Mouse (Mus musculus): ENCODE data around the gene Gabrb1.

Gabrb1 gene

GRCm38 (mm10) chr5:71657482-71658114 lies at the start of gene Gabrb1:
TSS of gene Gabrb1 (plus strand) at chr5:71658113.
- no peak for DNase-seq

DNA sequence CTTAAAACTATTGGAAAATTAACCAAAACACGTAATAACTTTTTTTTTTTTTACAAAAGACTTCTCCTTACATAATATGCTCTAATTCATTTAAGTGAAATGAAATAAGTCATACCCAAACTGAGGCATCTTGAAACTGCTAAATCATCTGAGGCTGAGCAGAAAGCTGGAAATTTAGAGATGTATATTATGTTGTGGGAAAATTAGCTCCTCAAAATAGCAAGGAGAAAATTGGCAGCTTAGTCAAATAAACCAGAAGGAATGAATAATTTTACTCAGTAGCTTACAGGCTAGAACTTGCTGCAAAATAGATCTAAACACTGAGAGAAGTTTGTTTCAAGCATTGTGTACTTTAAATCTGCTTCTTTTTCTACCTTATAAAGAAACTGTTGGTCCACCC lies 49.2 kb upstream of the Gabrb1 start:
- DNase-seq, result no peak

DNA sequence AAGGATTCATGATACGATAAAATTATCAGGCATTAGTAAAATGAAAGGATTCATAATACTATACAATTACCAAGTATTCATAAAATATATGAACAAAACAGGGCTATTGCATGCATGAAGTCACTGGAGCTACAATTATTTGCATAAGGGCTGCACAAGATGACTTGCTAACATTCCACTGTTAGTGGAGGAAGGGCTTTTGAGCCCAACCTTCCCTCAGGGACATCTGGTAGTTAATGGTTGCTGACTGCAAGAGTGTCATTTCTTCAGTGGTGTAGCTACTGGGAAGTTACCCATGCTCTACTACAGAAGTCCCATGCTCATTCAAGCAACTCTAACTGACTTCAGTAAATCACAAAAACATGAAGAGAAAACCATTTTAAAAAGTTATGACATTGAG lies 43.6 kb upstream of the Gabrb1 start:
- no peak for DNase-seq

- no peak for DNase-seq
Measured at GRCm38 (mm10) chr5:71616734-71617133, 41.2 kb upstream of the Gabrb1 start.

DNA sequence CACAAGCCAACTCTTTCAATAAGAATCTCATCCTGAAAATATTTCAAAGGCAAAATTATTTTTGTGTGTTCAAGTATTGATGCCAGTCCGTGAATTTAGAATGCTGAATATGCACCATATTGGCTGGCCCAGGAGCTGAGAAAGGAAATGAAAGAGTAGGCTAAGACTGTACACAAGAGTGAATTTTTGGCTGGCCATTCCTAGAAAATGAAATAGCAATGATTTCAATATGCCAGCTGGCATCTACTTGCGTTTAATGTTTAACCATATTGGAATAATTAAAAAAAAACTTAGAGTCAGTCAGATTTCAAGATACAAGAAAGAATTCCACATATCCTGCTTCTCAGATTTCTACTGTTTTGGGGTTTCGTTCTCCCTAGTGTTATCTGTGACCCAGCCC lies 30.1 kb upstream of the Gabrb1 start:
- DNase-seq, result no peak

DNA sequence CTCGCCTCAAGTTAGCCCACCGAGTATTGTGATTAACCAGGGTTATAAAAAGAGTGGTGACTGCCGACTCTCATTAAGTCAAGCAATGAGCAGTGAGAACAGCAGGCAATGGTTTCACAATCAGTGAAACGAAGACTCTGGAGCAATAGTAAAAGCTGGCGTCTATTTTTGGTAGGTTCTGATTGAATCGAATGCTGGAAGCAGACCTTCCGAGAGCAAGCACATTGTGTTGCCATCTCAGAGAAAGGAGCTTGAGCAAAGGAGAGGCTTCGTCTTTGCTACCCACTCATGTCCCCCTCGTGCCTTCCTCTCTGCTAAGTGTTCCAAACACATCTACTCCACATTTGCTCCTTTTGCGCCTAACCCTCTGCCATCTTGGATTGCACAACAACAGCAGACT lies 18.1 kb upstream of the Gabrb1 start:
- DNase-seq, result no peak

DNA sequence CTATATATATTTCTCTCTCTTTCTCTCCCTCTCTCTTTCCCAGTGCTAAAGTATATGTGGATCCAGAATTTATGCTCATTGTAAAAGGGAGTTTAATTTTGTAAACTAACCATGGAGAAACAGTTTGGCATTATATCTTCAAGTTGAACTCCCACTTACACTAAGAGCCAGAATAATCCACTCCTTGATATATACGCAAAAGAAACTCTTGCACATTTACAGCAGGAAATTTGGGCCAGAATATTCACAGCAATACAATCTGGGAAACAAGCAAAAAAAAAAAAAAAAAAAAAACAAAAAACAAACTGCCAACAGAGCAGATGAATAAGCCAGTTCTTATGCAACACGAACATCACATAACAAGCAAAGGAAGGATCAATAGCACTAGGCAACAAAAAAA lies 9.8 kb upstream of the Gabrb1 start:
- DNase-seq, result no peak

GRCm38 (mm10) chr5:71654056-71654455 lies 3.9 kb upstream of the Gabrb1 start:
- DNase-seq, result no peak

DNA sequence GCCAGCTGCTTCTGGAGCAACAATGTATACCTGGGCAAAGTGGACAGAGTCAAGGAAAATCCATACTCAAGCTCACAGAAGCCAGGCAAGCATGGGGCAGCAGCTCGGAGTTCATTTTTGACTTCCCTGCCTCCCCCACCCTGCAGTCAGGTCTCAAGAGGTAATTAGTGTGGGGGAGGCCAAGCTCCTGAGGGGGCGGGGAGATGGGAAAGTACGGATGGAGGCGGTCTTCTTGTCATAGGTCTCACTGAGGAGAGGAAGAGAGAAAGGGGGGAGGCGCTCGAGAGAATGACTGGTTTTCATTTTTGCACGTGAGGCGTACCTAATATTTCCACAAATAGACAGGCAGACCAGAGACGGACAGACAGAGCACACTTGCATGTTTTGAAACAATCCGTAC lies 1.1 kb upstream of the Gabrb1 start:
- no peak for DNase-seq

- peak in 1 of 2 experiments; percentile 8 for DNase-seq
Measured at GRCm38 (mm10) chr5:71658115-71658497, 193 bp downstream of the Gabrb1 start, which contains the start of gene Gabra4. TSS of gene Gabra4 (minus strand) at chr5:71658308.

- no peak for DNase-seq
Measured at GRCm38 (mm10) chr5:71665593-71665992, 7.7 kb downstream of the Gabrb1 start.

- DNase-seq, result peak in 1 of 2 experiments; percentile 1
Measured at GRCm38 (mm10) chr5:71699696-71700467, 42.0 kb downstream of the Gabrb1 start.

DNA sequence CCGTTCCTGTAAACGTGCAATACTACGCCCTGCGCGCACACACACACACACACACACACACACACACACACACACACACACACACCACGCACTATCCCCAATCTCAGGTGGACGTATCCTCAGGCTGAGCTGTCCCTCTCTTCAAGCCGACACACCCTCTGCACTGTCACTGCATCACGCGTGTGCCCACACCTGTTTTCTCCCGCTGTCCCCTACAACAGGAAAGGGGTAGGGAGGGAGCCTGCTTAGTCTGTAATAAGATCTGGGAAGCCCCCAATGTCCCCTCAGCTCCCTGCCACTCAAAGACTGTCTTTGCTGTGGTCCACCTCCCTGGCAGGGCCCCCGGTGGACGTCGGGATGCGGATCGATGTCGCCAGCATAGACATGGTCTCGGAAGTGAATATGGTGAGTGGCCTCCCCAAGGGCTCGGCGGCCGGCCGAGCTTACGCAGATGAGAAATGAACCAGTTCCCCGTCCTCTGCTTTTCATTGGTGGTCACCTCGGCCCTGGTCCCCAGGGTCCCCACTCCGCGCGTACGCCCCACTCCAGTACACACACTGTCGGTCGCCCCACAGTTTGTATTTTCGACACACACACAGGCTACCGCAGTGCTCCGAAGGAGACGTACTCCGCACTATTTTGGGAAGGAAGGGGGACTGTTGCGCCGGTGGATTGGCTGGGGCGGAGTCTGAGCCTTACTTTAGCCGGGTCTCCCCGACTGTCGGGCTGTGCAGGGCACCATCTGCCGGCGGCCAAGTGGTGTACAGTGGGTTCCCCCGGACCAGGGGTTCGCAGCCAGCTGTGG lies 42.8 kb downstream of the Gabrb1 start:
- DNase-seq, result peak; percentile 2 to 3

GRCm38 (mm10) chr5:71701273-71701614 lies 43.3 kb downstream of the Gabrb1 start:
- DNase-seq, result no peak

DNA sequence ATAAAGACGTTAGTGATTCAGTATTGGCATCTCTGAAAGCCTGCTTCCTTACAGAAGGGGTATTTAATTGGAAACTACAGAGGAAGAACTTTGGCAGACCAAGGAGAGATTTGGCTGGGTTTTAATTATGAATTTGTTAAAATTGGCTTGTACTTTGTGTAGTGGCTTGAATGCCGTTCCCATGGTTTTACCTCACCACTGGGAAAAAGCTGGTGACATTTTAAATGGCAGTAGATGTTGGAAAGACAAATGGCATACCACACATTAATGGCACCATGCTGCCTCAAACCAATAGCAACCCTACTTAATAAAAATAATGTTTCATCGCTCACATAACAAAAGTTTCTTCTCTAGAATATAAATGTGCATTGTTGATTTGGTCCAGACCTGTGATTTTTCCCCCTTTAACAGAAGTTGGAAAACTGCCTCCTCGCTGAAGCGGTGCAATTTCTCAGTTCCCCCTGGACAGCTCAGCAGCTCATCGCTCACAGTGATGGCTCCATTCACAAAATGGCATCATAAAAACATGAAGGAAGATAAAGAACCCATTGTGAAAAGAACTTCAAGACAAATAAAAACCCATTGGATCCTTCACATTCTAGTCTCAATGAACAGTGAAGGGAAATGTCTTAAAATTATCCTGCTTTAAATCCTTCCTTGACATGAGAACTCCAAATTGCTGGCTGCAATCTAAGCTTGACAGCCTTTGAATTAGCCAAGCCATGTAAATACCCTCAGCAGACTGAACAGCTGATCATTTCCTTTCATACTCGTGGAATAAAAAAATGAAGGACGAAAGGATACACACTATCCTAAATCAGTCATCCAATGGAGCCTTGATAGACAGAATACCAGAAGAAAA lies 75.2 kb downstream of the Gabrb1 start:
- DNase-seq, result no peak

- no peak for DNase-seq
Measured at GRCm38 (mm10) chr5:71747411-71747810, 89.5 kb downstream of the Gabrb1 start.

GRCm38 (mm10) chr5:71753966-71754365 lies 96.1 kb downstream of the Gabrb1 start:
- no peak for DNase-seq

- DNase-seq, result no peak
Measured at GRCm38 (mm10) chr5:71761105-71761504, 103.2 kb downstream of the Gabrb1 start.

- DNase-seq, result no peak
Measured at GRCm38 (mm10) chr5:71781514-71782179, 123.7 kb downstream of the Gabrb1 start.

GRCm38 (mm10) chr5:71822862-71823261 lies 164.9 kb downstream of the Gabrb1 start:
- no peak for DNase-seq

GRCm38 (mm10) chr5:71828342-71828741 lies 170.4 kb downstream of the Gabrb1 start:
- no peak for DNase-seq

GRCm38 (mm10) chr5:71828996-71829395 lies 171.1 kb downstream of the Gabrb1 start:
- DNase-seq, result no peak
